Mouse (Mus musculus): ENCODE data around the gene Clptm1.
"Not testable (repeated sequence)": the region's sequence is repeated elsewhere in the genome, so short reads cannot be mapped to it uniquely, and the experiment has no call there.

Clptm1 gene

DNA sequence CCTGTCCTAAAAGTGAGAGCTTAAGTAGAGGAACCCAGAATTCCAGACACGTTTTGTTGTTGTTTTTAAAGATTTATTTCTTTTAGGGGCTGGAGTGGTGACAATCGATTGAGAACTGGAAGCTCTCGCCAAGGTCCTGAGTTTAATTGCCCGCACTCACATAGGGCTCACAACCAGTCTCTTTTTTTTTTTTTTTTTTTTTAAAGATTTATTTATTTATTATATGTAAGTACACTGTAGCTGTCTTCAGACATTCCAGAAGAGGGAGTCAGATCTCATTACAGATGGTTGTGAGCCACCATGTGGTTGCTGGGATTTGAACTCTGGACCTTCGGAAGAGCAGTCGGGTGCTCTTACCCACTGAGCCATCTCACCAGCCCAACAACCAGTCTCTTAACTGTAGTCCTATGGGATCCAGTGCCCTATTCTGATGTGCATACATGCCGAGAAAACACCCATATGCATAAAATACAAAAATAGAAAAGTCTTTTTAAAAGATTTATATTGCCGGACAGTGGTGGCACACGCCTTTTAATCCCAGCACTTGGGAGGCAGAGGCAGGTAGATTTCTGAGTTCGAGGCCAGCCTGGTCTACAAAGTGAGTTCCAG, 60.1 kb downstream of the Clptm1 start:
- not testable (repeated sequence) for DNase-seq

DNA sequence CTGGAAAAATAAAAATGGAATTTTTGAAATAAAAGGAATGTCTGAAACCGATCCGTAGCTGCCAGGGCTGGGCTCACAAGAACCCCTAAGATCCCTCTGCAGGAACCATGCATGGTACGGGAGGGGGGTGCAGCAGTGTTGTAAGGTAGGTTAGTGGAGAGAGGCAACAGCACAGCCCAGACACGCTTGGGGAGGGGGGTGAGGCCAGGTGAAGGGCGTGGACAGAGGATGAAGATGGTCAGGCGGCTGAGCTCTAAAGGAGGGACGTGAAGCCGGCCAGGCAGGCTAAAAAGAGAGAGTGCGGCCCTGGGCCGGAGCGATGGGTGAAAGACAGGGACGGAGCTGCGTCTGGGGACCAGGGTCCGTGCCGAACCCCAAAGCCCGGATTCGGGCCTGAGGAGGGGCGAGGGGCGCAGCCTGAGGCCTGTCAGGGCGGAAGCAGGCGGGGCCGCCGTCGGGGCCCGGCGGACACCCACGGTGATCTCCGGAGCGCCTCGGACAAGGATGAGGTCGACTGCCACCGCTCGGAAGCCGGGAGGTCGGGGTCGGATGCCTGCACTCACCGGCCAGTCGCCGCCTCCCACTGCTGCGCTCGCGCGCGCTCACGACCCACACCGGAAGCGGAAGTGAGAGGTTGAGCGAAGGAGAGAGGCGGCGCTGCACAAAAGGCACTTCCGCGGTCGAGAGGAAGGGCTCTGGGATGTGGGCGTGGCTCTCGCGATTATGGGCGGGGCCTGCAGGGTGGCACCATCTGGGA, 60.8 kb downstream of the Clptm1 start, which contains the start of gene Clasrp:
Gene Clasrp, minus strand, starts transcription at position 638 of the 757 bp plus-strand sequence.
- peak; percentile 95 for DNase-seq

DNA sequence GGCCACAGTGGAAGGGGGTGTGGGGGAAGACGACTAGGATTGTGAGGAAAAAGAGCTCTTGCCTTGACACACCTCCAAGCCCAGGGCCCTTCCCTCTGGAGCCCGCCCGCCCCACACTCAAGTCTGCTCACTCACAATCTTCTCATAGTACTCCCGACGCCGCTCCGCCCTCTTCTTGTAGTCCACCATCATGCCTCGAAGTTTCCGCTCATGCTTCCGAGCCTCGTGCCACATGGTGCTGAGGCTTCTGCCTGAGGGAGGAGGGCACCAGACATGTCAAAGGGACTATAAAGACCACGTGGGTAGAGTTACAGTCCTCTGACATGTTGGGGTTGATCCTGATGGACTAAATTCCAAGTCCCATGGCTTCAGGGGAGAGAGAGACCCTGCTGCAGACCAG, 61.8 kb downstream of the Clptm1 start:
- no peak for DNase-seq

DNA sequence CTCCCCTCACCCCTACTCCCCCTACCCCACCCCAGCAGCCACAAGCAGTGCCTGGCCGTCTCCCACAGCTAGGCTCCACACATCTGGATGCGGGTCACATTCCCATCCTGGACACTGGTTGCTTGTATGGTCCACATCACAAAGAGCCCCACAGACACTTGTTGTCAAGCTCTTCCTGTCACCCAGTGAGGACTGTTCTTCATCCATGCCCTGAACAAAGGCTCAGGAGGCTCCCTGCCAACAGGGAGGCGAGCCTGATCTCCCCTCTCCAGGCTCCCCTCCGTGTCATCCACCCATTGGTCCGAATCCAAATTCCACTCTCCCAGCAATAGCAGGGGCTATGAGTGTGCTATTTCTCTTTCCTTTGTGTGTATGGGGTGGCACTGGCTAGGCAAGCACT, 64.3 kb downstream of the Clptm1 start:
- DNase-seq = peak; percentile 59

DNA sequence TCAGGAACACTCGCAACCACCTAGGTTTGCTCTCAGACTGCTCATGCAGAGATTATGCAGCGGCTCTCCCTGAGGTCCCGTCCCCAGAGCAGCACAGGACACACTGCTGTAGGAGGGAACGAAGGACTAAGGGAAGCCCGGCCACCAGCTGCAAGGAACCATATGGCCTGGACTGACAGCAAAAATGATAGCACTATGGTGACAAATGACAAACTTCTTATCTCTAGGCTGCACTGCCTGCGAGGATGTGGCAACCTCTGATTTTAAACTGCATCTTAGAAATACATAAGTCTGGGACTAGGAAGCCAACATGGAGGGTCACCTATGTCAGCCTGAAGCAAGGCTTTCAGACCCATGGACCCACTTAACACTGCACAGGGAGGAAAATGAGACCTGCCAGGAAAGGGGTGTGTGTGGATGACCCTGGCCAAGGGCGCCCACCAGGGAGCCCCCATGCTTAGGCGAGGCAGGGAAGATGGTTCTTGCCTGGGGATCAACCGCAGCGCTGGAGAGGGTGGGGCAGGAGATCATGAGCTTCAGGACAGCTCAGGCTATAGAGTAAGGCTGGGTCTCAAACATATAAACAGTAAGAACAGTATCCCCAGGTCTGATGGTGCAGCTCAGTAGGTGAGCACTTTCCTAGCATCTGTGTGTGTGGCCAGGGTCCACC, 71.6 kb downstream of the Clptm1 start:
- no peak for DNase-seq

DNA sequence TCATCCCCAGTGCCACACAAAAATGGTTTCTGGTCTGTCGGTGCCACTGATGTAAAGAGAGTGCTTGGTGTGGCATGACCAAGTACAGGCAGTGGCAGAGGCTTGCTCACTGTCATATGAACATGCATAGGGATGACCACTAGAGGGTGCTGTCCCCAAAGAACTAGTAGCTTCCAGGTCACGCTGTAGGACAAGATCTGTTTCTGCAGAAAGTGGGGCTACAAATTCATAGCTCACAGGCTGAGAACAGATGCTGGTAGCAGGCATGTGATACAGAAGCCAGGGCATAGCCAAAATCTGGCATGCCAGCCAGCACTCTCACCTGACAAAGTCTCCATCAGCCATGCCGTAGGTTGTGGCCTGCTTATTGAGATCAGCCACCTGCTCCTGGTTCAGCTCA, 74.9 kb downstream of the Clptm1 start:
- DNase-seq = peak; percentile 87

DNA sequence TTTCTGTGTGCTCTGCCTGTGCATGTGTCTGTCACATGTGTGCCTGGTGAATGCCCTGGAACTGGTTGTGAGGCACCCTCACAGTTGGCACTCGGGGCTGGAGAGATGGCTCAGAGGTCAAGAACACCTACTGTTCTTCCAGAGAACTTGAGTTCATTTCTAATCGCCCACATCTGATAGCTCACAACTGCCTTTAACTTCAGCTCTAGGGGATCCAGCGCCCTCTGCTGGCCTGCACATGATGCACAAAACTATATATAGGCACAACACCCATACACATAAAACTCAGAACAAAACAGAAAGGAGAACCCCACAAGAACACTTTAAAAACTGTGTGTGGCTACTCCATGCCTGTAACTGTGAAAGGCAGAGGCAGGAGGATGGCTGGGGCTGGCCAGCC, 75.6 kb downstream of the Clptm1 start:
- no peak for DNase-seq

DNA sequence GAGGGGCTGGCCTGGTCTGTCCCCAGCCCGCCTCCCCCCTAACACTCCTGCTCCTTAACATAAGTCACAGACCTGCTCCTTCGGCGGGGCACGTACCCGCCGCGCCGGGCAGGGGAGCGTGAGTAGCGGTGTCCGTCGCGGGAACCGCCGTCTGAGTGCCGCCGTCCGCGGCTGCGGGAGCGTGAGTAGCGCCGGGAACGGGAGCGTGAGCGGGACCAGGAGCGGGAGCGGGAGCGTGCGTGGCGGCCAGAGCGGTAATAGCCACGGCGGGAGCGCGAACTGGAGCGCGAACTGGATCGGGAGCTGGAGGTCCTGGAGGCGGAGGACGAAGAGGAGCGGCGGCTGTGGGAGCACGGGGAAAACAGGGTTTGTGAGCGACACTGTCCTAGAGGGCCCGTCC, 78.6 kb downstream of the Clptm1 start:
- no peak for DNase-seq
